Mouse (Mus musculus): ENCODE data around the gene Dock8.

GRCm38 (mm10) chr19:25062188-25062856 lies 63.0 kb downstream of the Dock8 start:
- TF ChIP-seq CTCF (IDR thresholded peaks at IDR 0.05; ENCODE audit: control insufficient read depth, insufficient read depth, insufficient read length) (no peak), USF1 (IDR thresholded peaks at IDR 0.05; ENCODE audit: low read depth) (no peak), MYOG (IDR thresholded peaks at IDR 0.05; ENCODE audit: control insufficient read depth, extremely low read depth, insufficient read length) (no peak), MAX (IDR thresholded peaks at IDR 0.05) (no peak), FOSL1 (IDR thresholded peaks at IDR 0.05; ENCODE audit: insufficient read depth, low read length, poor library complexity, severe bottlenecking) (no peak), CEBPB (IDR thresholded peaks at IDR 0.05; ENCODE audit: low read depth) (no peak), MYOD1 (IDR thresholded peaks at IDR 0.05; ENCODE audit: control insufficient read depth, insufficient read length, low read depth) (no peak)
